Mouse (Mus musculus): ENCODE data around the gene Filip1l.

GRCm38 (mm10) chr16:57554886-57555400, 202.1 kb downstream of the Filip1l start:
- no peak for TF ChIP-seq POLR2A (IDR thresholded peaks at IDR 0.05; ENCODE audit: borderline replicate concordance, extremely low read depth, low read depth, low read length)
- no peak for TF ChIP-seq CTCF (IDR thresholded peaks at IDR 0.05; ENCODE audit: insufficient read depth, low read length)

All from lung, adult 2 months (tissue).